Mouse (Mus musculus): Measurements from ENCODE around the gene Rorb.

Gene Rorb

GRCm38 (mm10) chr19:18887646-18888407 is 223.2 kb downstream of the Rorb start:
- no peak for DNase-seq

DNA sequence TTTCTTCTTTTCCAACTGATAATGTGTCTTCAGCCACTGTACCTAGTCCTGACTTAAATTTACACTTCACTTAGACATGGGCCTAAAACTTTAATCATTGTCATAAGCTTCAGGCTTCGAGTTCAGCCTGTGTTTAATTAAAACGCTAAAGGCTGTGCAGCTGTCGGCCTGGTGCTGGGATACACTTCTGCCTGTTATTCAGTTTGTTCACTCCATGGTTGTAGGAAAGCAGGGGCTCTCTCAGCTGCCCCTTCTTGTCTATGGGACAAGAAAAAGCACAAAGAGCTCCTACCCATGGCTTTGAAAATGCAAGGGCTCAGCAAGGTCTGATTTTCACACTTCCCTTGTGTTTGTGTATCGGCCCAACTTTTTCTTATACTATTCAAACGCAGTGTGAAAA is 229.8 kb downstream of the Rorb start:
- no peak for DNase-seq

Data from spleen, adult 18-20 months (tissue).